Mouse (Mus musculus): ENCODE measurements at regions not wholly inside any gene's neighbourhood (a gene's known extent, or its start where the extent isn't known, plus 50 kb on each side); places are given as distances from the start of the nearest gene placed in this dataset.

DNA sequence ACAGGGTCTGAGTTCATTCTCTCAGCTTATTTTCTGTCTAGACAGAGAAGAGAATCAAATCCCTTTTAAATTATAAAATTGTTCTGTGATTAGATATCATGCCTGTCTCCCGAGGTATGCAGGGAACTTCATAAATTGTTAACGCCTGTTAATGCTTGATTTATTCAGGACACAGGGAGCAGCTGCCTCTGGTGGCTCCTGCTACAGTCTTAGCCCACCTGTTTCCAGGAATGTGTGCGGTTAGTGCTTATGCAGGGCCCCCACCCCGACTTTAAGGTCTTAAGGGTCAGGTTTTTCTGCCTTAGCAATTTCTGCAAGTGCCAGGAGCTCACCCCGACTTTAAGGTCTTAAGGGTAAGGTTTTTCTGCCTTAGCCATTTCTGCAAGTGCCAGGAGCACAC, 54.7 kb upstream of the Ghitm start:
- no peak overlapping the region for H3K4me3 ChIP-seq (ENCODE audit: low read depth, low read length)
- DNase-seq (ENCODE audit: low spot score) (peak; percentile 17), ATAC-seq (ENCODE audit: low read depth) (0 out of 2 replicates have a peak, but pooled peaks have one; percentile 18)

More for the DNA sequence above, 54.7 kb upstream of the Ghitm start:
- WGBS: 61% methylated on average over 5 of the region's 5 CpGs
- H3K4me2 ChIP-seq (ENCODE audit: low read depth, low read length): no peak overlapping the region
- H3K27ac ChIP-seq (replicated peaks; ENCODE audit: low read depth, low read length): no peak overlapping the region
- no peaks in the 10 kb centered on the region for H3K27me3 ChIP-seq (replicated peaks; ENCODE audit: control insufficient read depth, insufficient read depth, low read length)
- H3K36me3 ChIP-seq (ENCODE audit: control insufficient read depth, insufficient read depth, low read length): no peaks in the 10 kb centered on the region
- H3K9ac ChIP-seq (ENCODE audit: low read depth, low read length): no peak overlapping the region
- no peaks in the 10 kb centered on the region for H3K4me1 ChIP-seq (ENCODE audit: control insufficient read depth, insufficient read depth, low read length)
- H3K9me3 ChIP-seq (ENCODE audit: control insufficient read depth, low read length): no peaks in the 10 kb centered on the region

Measured in embryonic facial prominence, embryonic 14.5 days (tissue).